ENCODE assay signal across 8 mouse cellular contexts in the genomic region with DNA sequence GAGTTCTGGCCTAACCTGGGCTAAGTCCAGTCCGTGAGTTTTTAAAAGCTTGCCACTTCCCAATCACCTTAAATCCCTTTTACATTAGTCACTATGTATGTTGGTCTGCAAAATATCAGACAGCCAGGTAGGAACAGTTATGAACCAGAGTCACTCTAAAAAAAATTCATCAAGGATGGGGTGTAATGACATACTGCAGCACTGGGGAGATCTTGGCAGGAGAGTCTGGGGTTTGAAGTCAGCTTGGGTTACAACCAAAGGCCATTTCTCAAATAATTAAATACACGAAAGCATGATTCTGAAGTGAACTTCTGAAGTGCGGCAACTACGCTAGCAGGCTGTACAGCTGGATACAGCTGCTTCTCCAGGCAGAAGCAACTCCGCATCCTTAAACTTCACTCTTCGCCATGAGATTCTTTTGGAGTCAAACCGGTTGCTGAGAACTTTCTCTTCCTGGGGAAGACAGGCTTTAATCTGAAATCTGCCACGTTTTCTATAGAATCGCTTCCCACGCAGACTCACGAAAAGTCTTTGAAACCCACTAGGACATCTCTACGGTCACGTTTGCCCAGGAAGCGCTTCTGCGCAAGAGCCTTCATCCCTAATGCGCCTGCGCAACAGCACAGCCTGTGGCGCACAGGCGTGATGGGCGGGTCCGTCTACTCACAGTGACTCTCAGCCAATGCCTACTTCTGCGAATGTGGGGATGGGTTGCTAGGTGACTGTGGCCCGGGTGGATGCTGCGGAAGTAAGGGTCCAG. TPM values are rescaled to one million over a fixed set of nuclear protein-coding genes. Genes with fewer than 3 reads are reported as not detected.
DNase-seq lines count a peak whose midpoint lies in the region; ATAC-seq lines count a peak whose summit lies in the region.

No protein-coding gene starts in this region.

- intact Hi-C loops in left cerebral cortex, postnatal 14 days (cut with DNase I), result no loop called here

- peaks cover 4% of the 10 kb centered on the region; the same call in 1 of the 2 replicates for H3K4me1 ChIP-seq in intestine, embryonic 14.5 days (replicated peaks; ENCODE audit: control insufficient read depth, insufficient read depth, low read length)

- H3K9ac ChIP-seq in intestine, embryonic 14.5 days (ENCODE audit: low read length), result peak overlapping the region; percentile 35

- H3K36me3 ChIP-seq in intestine, embryonic 14.5 days (ENCODE audit: control insufficient read depth, insufficient read depth, low read length), result no peaks in the 10 kb centered on the region

- 5% methylated on average over 24 of the region's 24 CpGs for WGBS in intestine, embryonic 14.5 days

- H3K27me3 ChIP-seq in intestine, embryonic 14.5 days (replicated peaks; ENCODE audit: control insufficient read depth, insufficient read depth, low read length), result no peaks in the 10 kb centered on the region

- peak; percentile 92 for ATAC-seq in intestine, embryonic 14.5 days (replicated peaks; ENCODE audit: low FRiP score, low TSS enrichment, low read depth)
- peak; percentile 99 for ATAC-seq in megakaryocyte-erythroid progenitor cell, adult 5-6 weeks (replicated peaks; ENCODE audit: low FRiP score, low TSS enrichment, poor library complexity, severe bottlenecking)

- H3K27ac ChIP-seq in intestine, embryonic 14.5 days (ENCODE audit: low read depth), result peak overlapping the region; percentile 88

- peak; percentile 91 for DNase-seq in adrenal gland, adult 2 months
- peak; percentile 97 for DNase-seq in embryo, embryonic 11 days
- DNase-seq in gastrocnemius, postnatal 25 days, result peak; percentile 89
- DNase-seq in intestine, embryonic 14.5 days (ENCODE audit: low spot score), result peak; percentile 86
- peak; percentile 96 for DNase-seq in left cerebral cortex, postnatal 14 days (ENCODE audit: low spot score in 2 of 2)
- DNase-seq in right cerebral cortex, postnatal 14 days, result peak; percentile 93
- DNase-seq in urinary bladder, postnatal 25 days (ENCODE audit: low spot score), result peak; percentile 75

- H3K9me3 ChIP-seq in intestine, embryonic 14.5 days (ENCODE audit: control insufficient read depth, low read length), result no peaks in the 10 kb centered on the region

- peak overlapping the region; percentile 38 for H3K4me3 ChIP-seq in intestine, embryonic 14.5 days (ENCODE audit: low read depth, low read length)

- H3K4me2 ChIP-seq in intestine, embryonic 14.5 days (ENCODE audit: low read length), result peak overlapping the region; percentile 77

RNA-seq across cellular contexts. Expression of a gene that starts 11.4 kb away (rescaled TPM):
- 10 to 100 TPM; 38.5 to 78.4 TPM for total RNA-seq in adrenal gland, adult 2 months (2021)
- 16.8 and 22.1 TPM in 2 replicates for polyA plus RNA-seq in adrenal gland, adult 2 months (2012; rRNA removed)
- total RNA-seq in gastrocnemius, postnatal 25 days (2021), result 10 to 100 TPM; 34.4 to 42.4 TPM
- 19.5 and 20.0 TPM in 2 replicates for polyA plus RNA-seq in intestine, embryonic 14.5 days (2014; fragmentation: Nextera tagmentation; extraction: Ambion mirVana)
- total RNA-seq in left cerebral cortex, postnatal 14 days (2021), result 10 to 100 TPM; 32.5 to 33.6 TPM
- total RNA-seq in megakaryocyte-erythroid progenitor cell, adult 5-6 weeks (2014; fragmentation: Nextera tagmentation), result 31.1 and 50.4 TPM in 2 replicates
- 24.8 and 43.8 TPM in 2 replicates for total RNA-seq in megakaryocyte-erythroid progenitor cell, adult 5-6 weeks (2017)

RNA-seq across cellular contexts. Expression of a gene that starts 11.8 kb away (rescaled TPM):
- total RNA-seq in adrenal gland, adult 2 months (2021), result 10 to 100 TPM; 25.7 to 59.4 TPM
- polyA plus RNA-seq in adrenal gland, adult 2 months (2012; rRNA removed), result 5.8 and 9.2 TPM in 2 replicates
- under 1 TPM in 1 of 2 experiments, not detected in 1; 0.20 TPM for total RNA-seq in gastrocnemius, postnatal 25 days (2021)
- polyA plus RNA-seq in intestine, embryonic 14.5 days (2014; fragmentation: Nextera tagmentation; extraction: Ambion mirVana), result 10.1 and 12.7 TPM in 2 replicates
- under 1 TPM in 1 of 2 experiments, not detected in 1; 0.40 TPM for total RNA-seq in left cerebral cortex, postnatal 14 days (2021)
- total RNA-seq in megakaryocyte-erythroid progenitor cell, adult 5-6 weeks (2014; fragmentation: Nextera tagmentation), result 2.2 TPM in 1 of 2 replicates, not detected in the other
- not detected in 2 replicates for total RNA-seq in megakaryocyte-erythroid progenitor cell, adult 5-6 weeks (2017)

RNA-seq across cellular contexts. Expression of a gene that starts 49.2 kb away (rescaled TPM):
- not detected for total RNA-seq in adrenal gland, adult 2 months (2021)
- polyA plus RNA-seq in adrenal gland, adult 2 months (2012; rRNA removed), result 4.3 and 6.8 TPM in 2 replicates
- total RNA-seq in gastrocnemius, postnatal 25 days (2021), result 1 to 10 TPM; 1.4 to 2.3 TPM
- polyA plus RNA-seq in intestine, embryonic 14.5 days (2014; fragmentation: Nextera tagmentation; extraction: Ambion mirVana), result 2.2 and 3.7 TPM in 2 replicates
- not detected for total RNA-seq in left cerebral cortex, postnatal 14 days (2021)
- total RNA-seq in megakaryocyte-erythroid progenitor cell, adult 5-6 weeks (2014; fragmentation: Nextera tagmentation), result 19.1 and 23.4 TPM in 2 replicates
- total RNA-seq in megakaryocyte-erythroid progenitor cell, adult 5-6 weeks (2017), result 17.1 and 26.1 TPM in 2 replicates

RNA-seq across cellular contexts. Expression of a gene that starts 56.1 kb away (rescaled TPM):
- 10 to 100 TPM; 21.3 to 29.6 TPM for total RNA-seq in adrenal gland, adult 2 months (2021)
- 13.2 and 14.4 TPM in 2 replicates for polyA plus RNA-seq in adrenal gland, adult 2 months (2012; rRNA removed)
- total RNA-seq in gastrocnemius, postnatal 25 days (2021), result 10 to 100 TPM; 10.1 to 12.0 TPM
- polyA plus RNA-seq in intestine, embryonic 14.5 days (2014; fragmentation: Nextera tagmentation; extraction: Ambion mirVana), result 4.4 and 4.5 TPM in 2 replicates
- total RNA-seq in left cerebral cortex, postnatal 14 days (2021), result 10 to 100 TPM; 30.5 to 30.7 TPM
- total RNA-seq in megakaryocyte-erythroid progenitor cell, adult 5-6 weeks (2014; fragmentation: Nextera tagmentation), result 10.7 and 11.4 TPM in 2 replicates
- 3.2 and 6.0 TPM in 2 replicates for total RNA-seq in megakaryocyte-erythroid progenitor cell, adult 5-6 weeks (2017)

RNA-seq across cellular contexts. Expression of a gene that starts 58.8 kb away (rescaled TPM):
- total RNA-seq in adrenal gland, adult 2 months (2021), result 10 to 100 TPM; 18.2 to 22.0 TPM
- polyA plus RNA-seq in adrenal gland, adult 2 months (2012; rRNA removed), result 16.6 and 19.3 TPM in 2 replicates
- total RNA-seq in gastrocnemius, postnatal 25 days (2021), result 1 to 10 TPM; 2.0 TPM
- 19.3 and 20.0 TPM in 2 replicates for polyA plus RNA-seq in intestine, embryonic 14.5 days (2014; fragmentation: Nextera tagmentation; extraction: Ambion mirVana)
- total RNA-seq in left cerebral cortex, postnatal 14 days (2021), result 10 to 100 TPM; 19.4 to 21.8 TPM
- 16.5 and 17.0 TPM in 2 replicates for total RNA-seq in megakaryocyte-erythroid progenitor cell, adult 5-6 weeks (2014; fragmentation: Nextera tagmentation)
- 11.4 and 18.1 TPM in 2 replicates for total RNA-seq in megakaryocyte-erythroid progenitor cell, adult 5-6 weeks (2017)

Comparison
In these comparisons a context has a peak if more than half of its experiments do, and no peak if none do; other contexts are left out.
1. Peak in every context shown above with its lines: DNase-seq, ATAC-seq, H3K4me3 ChIP-seq and H3K27ac ChIP-seq.
2. RNA of a gene that starts 11.8 kb away (total RNA-seq): 25.7 to 59.4 TPM in adrenal gland, adult 2 months; 2.2 TPM in megakaryocyte-erythroid progenitor cell, adult 5-6 weeks, 0.40 TPM in left cerebral cortex, postnatal 14 days and 0.20 TPM in gastrocnemius, postnatal 25 days; every median in the first group is over 4 times any median in the second.
3. RNA of a gene that starts 49.2 kb away (total RNA-seq): 17.1 to 26.1 TPM in megakaryocyte-erythroid progenitor cell, adult 5-6 weeks; 1.4 to 2.3 TPM in gastrocnemius, postnatal 25 days, not detected in adrenal gland, adult 2 months and not detected in left cerebral cortex, postnatal 14 days; every median in the first group is over 4 times any median in the second.